Mouse (Mus musculus) hindbrain, embryonic 14.5 days (tissue): ENCODE results near the gene Lrrc32. TPM values are rescaled to one million over a fixed set of nuclear protein-coding genes. Genes with fewer than 3 reads are reported as not detected.

Experiments used
- ATAC-seq: fragments of 200-750 bp; cut with Nextera tagmentation; 2 replicates; pipeline ENCODE4 v1.8.0; 2017; ENCODE audit warnings: moderate number of reproducible peaks, mild to moderate bottlenecking, moderate TSS enrichment, moderate library complexity; ENCODE audit not compliant: low FRiP score
- DNase-seq: peaks from one replicate; pipeline ENCODE4 v3.0.0-alpha.2; 2015; ENCODE audit warnings: low spot score
- H3K27ac ChIP-seq: fragments of 300-500 bp; sonication (generic); 2 replicates; pipeline ENCODE4 v1.5.1; 2014; ENCODE audit warnings: mild to moderate bottlenecking, moderate library complexity
- H3K27me3 ChIP-seq: fragments of 300-500 bp; sonication (generic); 2 replicates; pipeline ENCODE4 v1.6.1; 2014; ENCODE audit warnings: mild to moderate bottlenecking, low read length, mixed read lengths; ENCODE audit not compliant: control insufficient read depth, insufficient read depth
- H3K36me3 ChIP-seq: fragments of 300-500 bp; sonication (generic); replicated peaks from 2 replicates; pipeline ENCODE4 v1.6.1; 2014; ENCODE audit not compliant: control insufficient read depth, insufficient read depth
- H3K4me1 ChIP-seq: fragments of 300-500 bp; sonication (generic); replicated peaks from 2 replicates; pipeline ENCODE4 v1.6.1; 2014; ENCODE audit warnings: antibody characterized with exemption, low read length, mixed read lengths; ENCODE audit not compliant: control insufficient read depth, insufficient read depth
- H3K4me2 ChIP-seq: fragments of 300-500 bp; sonication (generic); replicated peaks from 2 replicates; pipeline ENCODE4 v1.6.1; 2014; ENCODE audit warnings: mild to moderate bottlenecking, moderate library complexity
- H3K4me3 ChIP-seq: fragments of 300-500 bp; sonication (generic); replicated peaks from 2 replicates; pipeline ENCODE4 v1.5.1; 2014; ENCODE audit warnings: mild to moderate bottlenecking, low read length
- H3K9ac ChIP-seq: fragments of 300-500 bp; sonication (generic); 2 replicates; pipeline ENCODE4 v1.6.1; 2014
- H3K9me3 ChIP-seq: fragments of 300-500 bp; sonication (generic); 2 replicates; pipeline ENCODE4 v1.6.1; 2016; ENCODE audit warnings: low read length; ENCODE audit not compliant: control insufficient read depth
- WGBS: fragments of 180-500 bp; shearing (Covaris S2); extraction: QIAGEN DNeasy Blood & Tissue Kit; methylation state at CpG from one replicate; pipeline ENCODE4 v1.1.7; 2014; 5-methylcytosine and 5-hydroxymethylcytosine counted together
- polyA plus RNA-seq: library from polyadenylated mRNA; unstranded; fragments of >200 nt; fragmentation: Nextera tagmentation; extraction: Ambion mirVana; gene quantifications from 2 replicates; pipeline ENCODE4 v1.2.1, GENCODE M21; 2014

Lrrc32 gene
- polyA plus RNA-seq, 1 experiment from 2014 or later, result 7.2 TPM

- Histone ChIP-seq H3K27ac (no peak overlapping the region), H3K9ac (no peak overlapping the region), H3K36me3 (no peaks in the 10 kb centered on the region), H3K4me3 (no peak overlapping the region), H3K9me3 (no peaks in the 10 kb centered on the region), H3K4me2 (no peak overlapping the region), H3K27me3 (no peaks in the 10 kb centered on the region), H3K4me1 (no peaks in the 10 kb centered on the region)
- DNase-seq (no peak), ATAC-seq (no peak)
- WGBS, result 84% methylated on average over 2 of the region's 2 CpGs
These were observed 16.6 kb upstream of the Lrrc32 start for GRCm38 (mm10) chr7:98472529-98472928.

GRCm38 (mm10) chr7:98474558-98474957, 14.5 kb upstream of the Lrrc32 start:
- no peak overlapping the region for H3K4me2 ChIP-seq
- ATAC-seq, result no peak
- no peaks in the 10 kb centered on the region for H3K36me3 ChIP-seq
- no peaks in the 10 kb centered on the region for H3K9me3 ChIP-seq
- H3K4me1 ChIP-seq, result no peaks in the 10 kb centered on the region
- H3K9ac ChIP-seq, result no peak overlapping the region
- WGBS, result 82% methylated on average over 1 of the region's 1 CpGs
- no peak overlapping the region for H3K4me3 ChIP-seq
- H3K27ac ChIP-seq, result no peak overlapping the region
- H3K27me3 ChIP-seq, result no peaks in the 10 kb centered on the region
- DNase-seq, result no peak

- H3K36me3 ChIP-seq, result no peaks in the 10 kb centered on the region
- H3K9me3 ChIP-seq, result no peaks in the 10 kb centered on the region
- no peak overlapping the region for H3K9ac ChIP-seq
- H3K4me1 ChIP-seq, result no peaks in the 10 kb centered on the region
- H3K4me2 ChIP-seq, result no peak overlapping the region
- DNase-seq (no peak), ATAC-seq (no peak)
- H3K4me3 ChIP-seq, result no peak overlapping the region
- H3K27me3 ChIP-seq, result no peaks in the 10 kb centered on the region
- no peak overlapping the region for H3K27ac ChIP-seq
- WGBS, result 71% methylated on average over 4 of the region's 4 CpGs
These were observed 11.9 kb upstream of the Lrrc32 start for GRCm38 (mm10) chr7:98477153-98477552.

GRCm38 (mm10) chr7:98480481-98480880, 8.6 kb upstream of the Lrrc32 start:
- no peak for DNase-seq
- 100% methylated on average over 1 of the region's 1 CpGs for WGBS
- Histone ChIP-seq H3K4me3 (no peak overlapping the region), H3K4me1 (no peaks in the 10 kb centered on the region), H3K9ac (no peak overlapping the region), H3K27ac (no peak overlapping the region), H3K27me3 (no peaks in the 10 kb centered on the region), H3K4me2 (no peak overlapping the region), H3K9me3 (no peaks in the 10 kb centered on the region), H3K36me3 (no peaks in the 10 kb centered on the region)
- no peak for ATAC-seq

DNA sequence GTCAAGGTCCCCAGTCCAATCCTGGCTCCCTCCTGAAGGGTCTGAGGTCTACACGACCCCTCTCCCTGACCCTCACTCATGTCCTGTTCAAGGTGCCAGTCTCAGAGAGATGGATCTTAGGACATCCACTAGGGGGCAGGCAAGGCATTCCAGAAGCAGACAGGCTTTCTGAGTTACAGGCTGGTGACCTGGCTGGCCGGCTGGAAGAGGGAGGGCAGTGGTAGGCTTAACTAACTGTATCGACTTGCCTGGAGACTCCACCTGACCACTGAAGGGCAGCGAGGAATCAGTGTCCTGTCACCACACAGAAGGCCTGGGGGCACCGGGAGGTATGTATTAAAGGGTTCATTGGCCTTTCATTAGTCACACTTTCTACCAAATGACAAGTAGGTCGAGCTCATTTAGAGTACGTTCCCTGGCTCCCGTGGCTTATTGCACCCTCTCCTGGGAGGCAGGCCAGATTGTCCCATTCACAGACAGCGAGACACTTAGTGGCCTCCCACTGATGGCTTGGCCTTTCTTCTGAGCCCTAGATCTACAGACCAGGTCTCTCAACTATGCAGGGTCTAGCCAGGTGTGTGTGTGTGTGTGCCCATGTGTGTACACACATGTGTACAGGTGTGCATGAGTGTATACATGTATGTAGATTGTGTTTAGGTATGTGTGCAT, 7.9 kb upstream of the Lrrc32 start:
- DNase-seq (peak; percentile 84), ATAC-seq (peak; percentile 75)
- H3K9me3 ChIP-seq, result no peaks in the 10 kb centered on the region
- H3K36me3 ChIP-seq, result no peaks in the 10 kb centered on the region
- no peaks in the 10 kb centered on the region for H3K27me3 ChIP-seq
- peaks cover under 1% of the 10 kb centered on the region; the same call in 1 of the 2 replicates for H3K4me1 ChIP-seq
- 10% methylated on average over 9 of the region's 9 CpGs for WGBS
- H3K27ac ChIP-seq, result no peak overlapping the region
- no peak overlapping the region for H3K4me3 ChIP-seq
- no peak overlapping the region for H3K4me2 ChIP-seq
- no peak overlapping the region for H3K9ac ChIP-seq

GRCm38 (mm10) chr7:98481861-98482260, 7.2 kb upstream of the Lrrc32 start:
- no peaks in the 10 kb centered on the region for H3K9me3 ChIP-seq
- H3K4me3 ChIP-seq, result no peak overlapping the region
- ATAC-seq (no peak), DNase-seq (no peak)
- H3K4me1 ChIP-seq, result peaks cover 6% of the 10 kb centered on the region
- 85% methylated on average over 8 of the region's 8 CpGs for WGBS
- H3K36me3 ChIP-seq, result no peaks in the 10 kb centered on the region
- no peak overlapping the region for H3K9ac ChIP-seq
- no peak overlapping the region for H3K4me2 ChIP-seq
- no peak overlapping the region for H3K27ac ChIP-seq
- H3K27me3 ChIP-seq, result no peaks in the 10 kb centered on the region

DNA sequence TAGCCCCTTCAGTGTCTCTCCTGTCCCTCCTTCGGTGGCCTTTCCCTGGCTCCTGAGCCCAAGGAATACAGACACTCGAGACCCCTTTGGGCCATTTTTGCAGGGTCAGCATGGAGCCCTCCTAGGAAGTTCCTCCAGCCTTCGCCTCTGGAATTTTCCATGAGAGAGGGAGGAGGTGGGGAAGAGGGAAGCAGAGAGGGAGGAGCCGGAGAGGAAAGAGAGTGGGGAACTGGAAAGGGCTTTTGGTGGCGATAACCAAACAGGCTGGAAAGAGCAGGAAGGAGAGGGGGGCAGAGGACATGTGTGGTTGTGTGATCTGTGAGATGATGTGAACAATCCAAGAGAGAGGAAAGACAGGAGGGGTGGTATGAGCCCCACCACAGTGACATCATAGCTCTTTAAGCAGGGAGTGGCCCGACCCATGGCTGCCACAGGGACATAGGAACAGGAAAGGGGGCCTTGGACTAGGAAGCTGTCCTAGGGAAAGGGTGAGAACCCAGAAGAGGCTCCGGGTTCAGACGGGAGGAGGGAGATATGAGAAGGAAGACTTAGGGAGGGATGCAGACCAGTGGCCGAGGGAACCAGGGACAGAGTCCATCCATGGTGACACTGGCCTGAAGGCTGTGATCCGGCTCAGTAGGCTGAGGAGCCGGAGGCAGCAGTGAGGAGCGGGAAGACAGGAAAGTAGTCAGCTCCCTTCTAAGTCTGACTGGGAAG, 6.4 kb upstream of the Lrrc32 start:
- 68% methylated on average over 12 of the region's 12 CpGs for WGBS
- Histone ChIP-seq H3K27me3 (no peaks in the 10 kb centered on the region), H3K4me3 (no peak overlapping the region), H3K9ac (no peak overlapping the region), H3K4me2 (no peak overlapping the region), H3K9me3 (no peaks in the 10 kb centered on the region), H3K27ac (no peak overlapping the region), H3K4me1 (peaks cover 6% of the 10 kb centered on the region), H3K36me3 (no peaks in the 10 kb centered on the region)
- ATAC-seq, result no peak
- no peak for DNase-seq

DNA sequence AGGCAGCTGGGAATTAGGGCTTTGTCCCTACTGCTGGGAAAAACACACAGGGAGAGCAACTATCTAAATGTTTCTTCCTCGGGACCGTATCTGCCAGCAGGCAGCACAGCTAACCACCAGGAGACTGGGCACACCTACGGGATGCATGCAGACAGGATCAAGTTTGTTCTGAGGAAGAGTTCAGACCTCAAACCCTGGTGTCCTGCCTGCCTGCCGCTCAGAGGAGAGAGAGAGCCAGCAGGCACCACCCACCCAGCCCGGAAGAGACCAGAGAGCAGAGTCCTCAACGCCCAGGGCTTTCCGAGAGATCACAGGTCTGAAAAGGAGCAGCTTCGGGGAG, 5.8 kb upstream of the Lrrc32 start:
- H3K4me2 ChIP-seq, result no peak overlapping the region
- H3K9me3 ChIP-seq, result no peaks in the 10 kb centered on the region
- DNase-seq (no peak), ATAC-seq (no peak)
- no peak overlapping the region for H3K27ac ChIP-seq
- no peak overlapping the region for H3K4me3 ChIP-seq
- peaks cover 6% of the 10 kb centered on the region for H3K4me1 ChIP-seq
- H3K36me3 ChIP-seq, result no peaks in the 10 kb centered on the region
- 38% methylated on average over 8 of the region's 8 CpGs for WGBS
- H3K27me3 ChIP-seq, result no peaks in the 10 kb centered on the region
- no peak overlapping the region for H3K9ac ChIP-seq

- H3K4me2 ChIP-seq, result no peak overlapping the region
- 95% methylated on average over 3 of the region's 3 CpGs for WGBS
- peaks cover 16% of the 10 kb centered on the region for H3K4me1 ChIP-seq
- no peak for ATAC-seq
- no peak overlapping the region for H3K9ac ChIP-seq
- H3K36me3 ChIP-seq, result no peaks in the 10 kb centered on the region
- no peak overlapping the region for H3K27ac ChIP-seq
- no peaks in the 10 kb centered on the region for H3K27me3 ChIP-seq
- H3K9me3 ChIP-seq, result no peaks in the 10 kb centered on the region
- H3K4me3 ChIP-seq, result no peak overlapping the region
- no peak for DNase-seq
These were observed 4.2 kb upstream of the Lrrc32 start for GRCm38 (mm10) chr7:98484878-98485277.
